Mouse (Mus musculus): ENCODE results near the gene Mtus2.

- no peak for TF ChIP-seq HCFC1 (IDR thresholded peaks at IDR 0.05; ENCODE audit: borderline replicate concordance, insufficient read depth, low read length)
- TF ChIP-seq MAFK (IDR thresholded peaks at IDR 0.05; ENCODE audit: insufficient read depth, low read depth, low read length) = no peak
- TF ChIP-seq ZC3H11A (IDR thresholded peaks at IDR 0.05; ENCODE audit: borderline replicate concordance, low read depth, low read length) = no peak
- no peak for TF ChIP-seq CHD2 (IDR thresholded peaks at IDR 0.05; ENCODE audit: low read depth, low read length)
- no peak for TF ChIP-seq ZNF384 (IDR thresholded peaks at IDR 0.05; ENCODE audit: low read depth, low read length)
These were observed 46.2 kb upstream of the Mtus2 start for GRCm38 (mm10) chr5:147910807-147911509.
